Mouse (Mus musculus): ENCODE data around the gene Aamp. TPM values are rescaled to one million over a fixed set of nuclear protein-coding genes. Genes with fewer than 3 reads are reported as not detected.
A peak's percentile ranks its signal among the peaks of the same experiment; 100 is the strongest.

Gene Aamp
- polyA plus RNA-seq, 1 experiment from 2014 or later: 232 TPM

- peaks cover 78% of the 10 kb centered on the region for H3K4me1 ChIP-seq
- no peak overlapping the region for H3K4me3 ChIP-seq
- 80% methylated on average over 5 of the region's 5 CpGs for WGBS
- H3K9ac ChIP-seq: no peak overlapping the region
- ATAC-seq (ENCODE audit: insufficient number of reproducible peaks, low FRiP score, low TSS enrichment, low read depth): no peak
- H3K27me3 ChIP-seq: no peaks in the 10 kb centered on the region
- peak overlapping the region; percentile 97 for H3K27ac ChIP-seq
- H3K36me3 ChIP-seq: peaks cover 11% of the 10 kb centered on the region
- H3K4me2 ChIP-seq: no peak overlapping the region
- no peaks in the 10 kb centered on the region for H3K9me3 ChIP-seq
Observed at GRCm38 (mm10) chr1:74298157-74298750, 13.7 kb upstream of the Aamp start.

DNA sequence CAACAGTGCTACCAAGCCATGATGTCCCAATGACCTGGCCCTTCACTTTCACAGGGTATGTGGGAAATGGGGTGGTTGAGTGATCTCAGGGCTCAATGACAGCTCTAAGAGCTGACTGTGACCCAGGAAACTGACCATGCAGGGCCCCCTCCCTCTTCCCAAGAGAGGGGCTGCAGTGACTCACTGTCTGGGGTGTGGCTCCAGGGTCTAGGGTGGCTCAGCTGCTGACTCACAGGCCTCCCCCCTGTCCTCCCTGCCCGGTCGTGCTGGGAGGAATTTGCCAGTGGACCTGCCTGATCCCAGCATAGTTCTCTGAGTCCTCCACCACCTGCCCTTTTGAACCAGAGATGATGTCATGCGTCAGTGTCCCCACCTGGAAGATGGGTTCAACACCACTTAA is 12.7 kb upstream of the Aamp start:
- 49% methylated on average over 3 of the region's 3 CpGs for WGBS
- no peaks in the 10 kb centered on the region for H3K9me3 ChIP-seq
- peak overlapping the region; percentile 97 for H3K27ac ChIP-seq
- ATAC-seq (ENCODE audit: insufficient number of reproducible peaks, low FRiP score, low TSS enrichment, low read depth): no peak
- H3K36me3 ChIP-seq: peaks cover 21% of the 10 kb centered on the region
- peaks cover 70% of the 10 kb centered on the region for H3K4me1 ChIP-seq
- H3K27me3 ChIP-seq: no peaks in the 10 kb centered on the region
- H3K4me3 ChIP-seq: no peak overlapping the region
- H3K4me2 ChIP-seq: no peak overlapping the region
- H3K9ac ChIP-seq: no peak overlapping the region

DNA sequence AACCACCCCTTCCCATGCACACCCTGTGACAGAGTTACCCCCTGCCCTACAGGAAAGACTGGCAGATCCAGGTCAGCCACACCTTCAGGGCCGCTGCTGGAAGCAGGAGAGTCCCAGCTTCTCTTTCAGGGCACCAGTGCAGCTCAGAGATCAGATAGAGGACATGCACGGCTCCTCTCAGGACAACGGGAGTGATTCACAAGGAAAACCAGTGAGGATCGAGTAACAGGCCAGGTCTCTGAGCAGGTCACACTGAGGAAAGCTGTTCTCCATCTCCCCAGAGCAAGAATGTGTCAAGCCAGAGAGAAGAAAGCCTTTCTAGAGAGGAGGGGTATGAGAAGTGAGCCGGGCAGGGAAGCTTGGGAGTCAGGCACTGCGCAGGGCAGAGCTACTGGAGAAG is 11.9 kb upstream of the Aamp start:
- 41% methylated on average over 6 of the region's 6 CpGs for WGBS
- Histone ChIP-seq H3K4me2 (peak overlapping the region; percentile 37), H3K27ac (peak overlapping the region; percentile 97), H3K9me3 (no peaks in the 10 kb centered on the region), H3K9ac (no peak overlapping the region), H3K36me3 (peaks cover 29% of the 10 kb centered on the region), H3K27me3 (no peaks in the 10 kb centered on the region), H3K4me1 (peaks cover 62% of the 10 kb centered on the region), H3K4me3 (no peak overlapping the region)
- no peak for ATAC-seq (ENCODE audit: insufficient number of reproducible peaks, low FRiP score, low TSS enrichment, low read depth)

- WGBS: 11% methylated on average over 9 of the region's 9 CpGs
- H3K27ac ChIP-seq: peak overlapping the region; percentile 97
- H3K36me3 ChIP-seq: peaks cover 35% of the 10 kb centered on the region
- H3K4me3 ChIP-seq: peak overlapping the region; percentile 19
- H3K4me2 ChIP-seq: peak overlapping the region; percentile 37
- peaks cover 56% of the 10 kb centered on the region for H3K4me1 ChIP-seq
- H3K9me3 ChIP-seq: no peaks in the 10 kb centered on the region
- ATAC-seq (ENCODE audit: insufficient number of reproducible peaks, low FRiP score, low TSS enrichment, low read depth): peak; percentile 87
- H3K27me3 ChIP-seq: no peaks in the 10 kb centered on the region
- H3K9ac ChIP-seq: no peak overlapping the region
Observed at GRCm38 (mm10) chr1:74295456-74296171, 11.1 kb upstream of the Aamp start.

- 89% methylated on average over 6 of the region's 6 CpGs for WGBS
- Histone ChIP-seq H3K9me3 (no peaks in the 10 kb centered on the region), H3K36me3 (peaks cover 42% of the 10 kb centered on the region), H3K9ac (no peak overlapping the region), H3K4me2 (peak overlapping the region; percentile 37), H3K4me1 (peaks cover 59% of the 10 kb centered on the region), H3K4me3 (no peak overlapping the region), H3K27ac (peak overlapping the region; percentile 97), H3K27me3 (no peaks in the 10 kb centered on the region)
- no peak for ATAC-seq (ENCODE audit: insufficient number of reproducible peaks, low FRiP score, low TSS enrichment, low read depth)
Observed at GRCm38 (mm10) chr1:74294733-74295455, 10.4 kb upstream of the Aamp start.

- H3K4me2 ChIP-seq: no peak overlapping the region
- H3K4me1 ChIP-seq: peaks cover 58% of the 10 kb centered on the region
- H3K9ac ChIP-seq: no peak overlapping the region
- no peaks in the 10 kb centered on the region for H3K27me3 ChIP-seq
- peak overlapping the region; percentile 34; the same call in 1 of the 2 replicates for H3K27ac ChIP-seq
- 86% methylated on average over 3 of the region's 3 CpGs for WGBS
- no peak overlapping the region for H3K4me3 ChIP-seq
- ATAC-seq (ENCODE audit: insufficient number of reproducible peaks, low FRiP score, low TSS enrichment, low read depth): no peak
- peaks cover 49% of the 10 kb centered on the region for H3K36me3 ChIP-seq
- H3K9me3 ChIP-seq: no peaks in the 10 kb centered on the region
Observed at GRCm38 (mm10) chr1:74294090-74294643, 9.6 kb upstream of the Aamp start.

DNA sequence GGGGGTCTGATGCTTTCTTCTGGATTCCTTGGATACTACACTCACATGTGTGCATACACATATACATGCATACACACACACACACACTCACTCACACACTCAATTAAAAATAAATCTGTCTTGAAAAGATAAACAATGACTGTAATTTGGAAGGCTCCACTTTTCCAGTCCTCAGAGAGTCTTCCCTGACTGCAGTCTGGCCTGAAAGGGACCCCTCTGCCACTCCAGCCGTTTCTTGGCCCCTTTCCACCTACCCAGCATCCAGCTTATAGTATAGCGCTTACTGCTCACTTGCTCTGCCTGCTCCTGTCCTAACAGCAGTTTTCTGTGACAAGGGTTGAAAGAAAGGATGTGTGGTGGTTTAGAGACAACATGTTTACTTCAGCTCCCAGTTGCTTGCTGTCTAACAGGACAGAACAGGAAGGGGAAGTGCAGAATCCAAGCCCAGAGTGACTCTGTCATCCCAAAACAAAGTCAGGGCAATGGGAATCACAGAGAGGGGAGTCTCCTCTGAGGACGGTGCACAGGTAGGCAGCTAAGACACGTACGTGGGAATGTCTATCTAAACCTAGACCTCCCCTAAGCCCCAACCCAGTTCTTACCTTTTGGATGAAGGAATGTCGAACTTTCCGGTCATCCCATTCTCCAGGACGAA is 8.9 kb upstream of the Aamp start:
- Histone ChIP-seq H3K36me3 (peaks cover 56% of the 10 kb centered on the region), H3K9me3 (no peaks in the 10 kb centered on the region), H3K4me2 (no peak overlapping the region), H3K4me3 (no peak overlapping the region), H3K4me1 (peaks cover 56% of the 10 kb centered on the region), H3K27me3 (no peaks in the 10 kb centered on the region), H3K27ac (no peak overlapping the region), H3K9ac (no peak overlapping the region)
- no peak for ATAC-seq (ENCODE audit: insufficient number of reproducible peaks, low FRiP score, low TSS enrichment, low read depth)
- WGBS: 84% methylated on average over 8 of the region's 8 CpGs

DNA sequence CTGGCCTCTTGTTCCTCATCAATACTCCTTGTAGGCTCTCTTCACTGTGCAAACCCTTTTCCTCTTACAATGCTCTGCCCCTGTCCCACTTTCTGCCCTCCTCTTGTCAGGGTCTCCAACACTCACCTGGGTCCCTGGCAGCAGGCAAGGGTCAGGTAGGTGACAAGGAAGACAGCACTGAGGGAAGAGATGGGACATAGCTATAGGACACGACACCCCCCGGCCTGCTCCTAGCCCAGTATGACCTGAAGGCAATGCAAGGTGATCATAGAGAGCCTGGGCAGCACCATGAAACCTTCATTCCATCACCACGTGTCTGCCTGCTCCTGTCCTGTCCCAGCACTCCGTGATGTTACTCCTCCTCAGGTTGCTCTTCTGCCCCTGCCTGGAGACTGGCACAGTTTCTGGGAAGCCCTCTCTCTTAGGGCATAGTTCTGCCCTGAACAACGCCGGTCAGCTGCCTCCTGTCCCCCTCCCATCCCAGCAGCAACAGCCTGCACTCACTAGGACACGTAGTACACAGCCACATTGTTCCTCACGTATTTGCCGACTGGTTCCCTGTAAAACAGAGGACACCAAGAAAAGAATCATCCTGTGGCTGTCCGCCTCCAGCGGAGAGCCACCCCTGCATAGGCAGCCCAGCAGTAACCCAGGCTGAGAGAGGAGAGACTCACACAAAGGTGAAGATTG is 7.9 kb upstream of the Aamp start:
- H3K27me3 ChIP-seq: no peaks in the 10 kb centered on the region
- ATAC-seq (ENCODE audit: insufficient number of reproducible peaks, low FRiP score, low TSS enrichment, low read depth): no peak
- H3K9me3 ChIP-seq: no peaks in the 10 kb centered on the region
- H3K27ac ChIP-seq: no peak overlapping the region
- H3K4me1 ChIP-seq: peaks cover 52% of the 10 kb centered on the region
- H3K4me2 ChIP-seq: no peak overlapping the region
- WGBS: 86% methylated on average over 11 of the region's 11 CpGs
- no peak overlapping the region for H3K4me3 ChIP-seq
- H3K36me3 ChIP-seq: peaks cover 61% of the 10 kb centered on the region
- no peak overlapping the region for H3K9ac ChIP-seq

DNA sequence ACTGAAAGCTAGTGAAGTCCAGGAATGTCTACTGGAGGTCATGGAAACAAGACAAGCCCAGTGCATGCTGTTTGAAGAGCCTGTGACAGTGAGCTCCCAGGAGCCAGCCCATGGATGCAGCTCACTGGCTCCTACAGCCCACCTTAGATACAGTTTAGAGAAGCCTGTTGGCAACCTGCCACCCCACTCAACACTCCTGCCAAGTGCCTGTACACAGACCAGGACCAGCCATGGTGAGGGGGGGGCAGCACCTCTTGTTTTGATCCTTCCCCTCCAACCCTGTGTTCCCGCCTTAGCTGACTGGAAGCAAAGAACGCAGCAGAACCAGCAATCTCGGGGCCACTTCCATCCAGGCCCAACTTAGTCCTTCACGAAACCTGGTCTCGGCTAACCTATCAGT is 5.6 kb upstream of the Aamp start:
- ATAC-seq (ENCODE audit: insufficient number of reproducible peaks, low FRiP score, low TSS enrichment, low read depth): no peak
- Histone ChIP-seq H3K9me3 (no peaks in the 10 kb centered on the region), H3K4me2 (no peak overlapping the region), H3K4me1 (peaks cover 41% of the 10 kb centered on the region), H3K27ac (peak overlapping the region; percentile 5; the same call in 1 of the 2 replicates), H3K4me3 (no peak overlapping the region), H3K9ac (no peak overlapping the region), H3K36me3 (peaks cover 61% of the 10 kb centered on the region), H3K27me3 (no peaks in the 10 kb centered on the region)
- 78% methylated on average over 5 of the region's 5 CpGs for WGBS

GRCm38 (mm10) chr1:74289740-74290139 is 5.2 kb upstream of the Aamp start:
- no peak for ATAC-seq (ENCODE audit: insufficient number of reproducible peaks, low FRiP score, low TSS enrichment, low read depth)
- peaks cover 61% of the 10 kb centered on the region for H3K36me3 ChIP-seq

GRCm38 (mm10) chr1:74289248-74289647 is 4.7 kb upstream of the Aamp start:
- Histone ChIP-seq H3K9me3 (no peaks in the 10 kb centered on the region), H3K27ac (0 out of 2 replicates have a peak overlapping the region, but pooled peaks have one; percentile 12), H3K4me1 (peaks cover 36% of the 10 kb centered on the region), H3K9ac (no peak overlapping the region), H3K36me3 (peaks cover 60% of the 10 kb centered on the region), H3K4me3 (no peak overlapping the region), H3K27me3 (no peaks in the 10 kb centered on the region), H3K4me2 (no peak overlapping the region)
- WGBS: 86% methylated on average over 9 of the region's 9 CpGs
- ATAC-seq (ENCODE audit: insufficient number of reproducible peaks, low FRiP score, low TSS enrichment, low read depth): no peak

More at GRCm38 (mm10) chr1:74289740-74290139, 5.2 kb upstream of the Aamp start:
- H3K9me3 ChIP-seq: no peaks in the 10 kb centered on the region
- WGBS: 76% methylated on average over 2 of the region's 2 CpGs
- H3K27ac ChIP-seq: peak overlapping the region; percentile 5; the same call in 1 of the 2 replicates
- H3K4me3 ChIP-seq: no peak overlapping the region
- H3K27me3 ChIP-seq: no peaks in the 10 kb centered on the region
- H3K4me2 ChIP-seq: no peak overlapping the region
- H3K4me1 ChIP-seq: peaks cover 38% of the 10 kb centered on the region
- no peak overlapping the region for H3K9ac ChIP-seq

Measured in limb, embryonic 15.5 days (tissue).